Mouse (Mus musculus) hindbrain, embryonic 10.5 days (tissue): ENCODE data around the gene Tmem265. TPM values are rescaled to one million over a fixed set of nuclear protein-coding genes. Genes with fewer than 3 reads are reported as not detected.

Experiments
- DNase-seq: peaks from one replicate; pipeline ENCODE4 v3.0.0-alpha.2; 2017; ENCODE audit warnings: low spot score
- H3K27ac ChIP-seq: fragments of 300-500 bp; sonication (generic); 2 replicates; pipeline ENCODE4 v1.5.1; 2016; ENCODE audit warnings: mild to moderate bottlenecking, moderate library complexity
- H3K27me3 ChIP-seq: fragments of 300-500 bp; sonication (generic); 2 replicates; pipeline ENCODE4 v1.6.1; 2016; ENCODE audit warnings: mild to moderate bottlenecking; ENCODE audit not compliant: poor library complexity, insufficient read depth, severe bottlenecking
- H3K36me3 ChIP-seq: fragments of 300-500 bp; sonication (generic); 2 replicates; pipeline ENCODE4 v1.6.1; 2016; ENCODE audit warnings: mild to moderate bottlenecking, moderate library complexity
- H3K4me1 ChIP-seq: fragments of 300-500 bp; sonication (generic); replicated peaks from 2 replicates; pipeline ENCODE4 v1.6.1; 2016; ENCODE audit warnings: mild to moderate bottlenecking
- H3K4me3 ChIP-seq: fragments of 300-500 bp; sonication (generic); 2 replicates; pipeline ENCODE4 v1.5.1; 2016; ENCODE audit warnings: mild to moderate bottlenecking, moderate library complexity
- H3K9me3 ChIP-seq: fragments of 300-500 bp; sonication (generic); 2 replicates; pipeline ENCODE4 v1.6.1; 2016; ENCODE audit warnings: mild to moderate bottlenecking, moderate library complexity
- WGBS: fragments of 180-500 bp; shearing (Covaris S2); methylation state at CpG from one replicate; pipeline ENCODE4 v1.1.7; 2016; 5-methylcytosine and 5-hydroxymethylcytosine counted together
- polyA plus RNA-seq: library from polyadenylated mRNA; unstranded; fragments of >200 nt; fragmentation: Nextera tagmentation; extraction: Ambion mirVana; gene quantifications from 2 replicates; pipeline ENCODE4 v1.2.1, GENCODE M21; 2016

Tmem265 gene
- polyA plus RNA-seq: 7.9 and 13.7 TPM in 2 replicates

DNA sequence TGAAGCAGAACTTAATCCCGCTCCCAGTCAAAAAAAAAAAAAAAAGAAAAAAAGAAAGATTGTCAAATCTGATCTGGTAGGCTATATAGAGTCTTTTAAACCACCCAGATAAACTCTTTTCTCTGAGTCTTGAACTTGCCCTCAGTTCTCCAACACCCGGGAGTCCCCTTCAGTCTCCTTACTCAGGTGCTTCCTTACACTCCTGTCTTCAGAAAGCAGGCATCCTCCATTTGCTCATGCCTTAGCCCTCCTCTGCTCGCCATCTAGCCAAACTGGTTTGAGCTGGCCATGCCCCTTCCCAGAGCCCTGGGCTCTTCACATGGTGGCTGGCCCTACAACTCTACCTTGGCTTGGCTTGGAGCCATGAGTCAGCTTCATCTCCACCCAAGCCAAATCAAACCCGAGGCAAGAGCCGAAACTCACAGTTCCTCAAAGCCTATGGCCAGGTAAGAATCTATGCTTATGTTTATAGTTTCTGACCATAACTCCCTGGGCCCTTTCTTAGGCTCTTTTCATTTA lies at the start of gene Tmem265:
TSS of gene Tmem265 (plus strand) at position 51 of the 519 bp plus-strand sequence.
- H3K36me3 ChIP-seq: peaks cover 93% of the 10 kb centered on the region
- DNase-seq: no peak
- H3K27ac ChIP-seq: no peak within 1 kb of the TSS
- no peaks in the 10 kb centered on the region for H3K27me3 ChIP-seq
- no peaks in the 10 kb centered on the region for H3K9me3 ChIP-seq
- no peak within 1 kb of the TSS for H3K4me3 ChIP-seq
- WGBS: 93% methylated on average over 5 of the region's 5 CpGs
- H3K4me1 ChIP-seq: no peaks in the 10 kb centered on the region

DNA sequence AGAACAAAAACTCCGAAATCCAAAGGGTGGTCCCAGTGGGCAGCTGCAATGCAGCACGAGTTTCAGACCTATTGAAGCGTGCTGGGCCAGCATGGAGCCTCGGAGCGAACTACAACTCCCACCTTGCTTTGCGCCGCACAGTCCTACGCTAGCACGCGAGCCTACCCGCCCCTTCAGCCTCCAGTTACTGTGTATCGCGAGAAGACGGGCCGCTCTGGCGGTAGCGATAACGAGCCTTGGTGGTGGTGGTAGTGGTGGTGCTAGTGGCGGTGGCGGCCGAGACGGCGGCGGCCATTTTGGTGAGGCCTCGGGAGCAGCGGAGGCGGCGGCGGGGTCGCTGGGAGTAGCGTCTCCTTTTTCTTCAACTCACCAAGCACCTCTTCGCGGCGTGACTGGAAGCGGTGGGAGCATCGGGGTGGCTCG lies 49.4 kb upstream of the Tmem265 start, which contains the start of gene Srcap:
TSS of gene Srcap (plus strand) at position 176 of the 423 bp plus-strand sequence.
- peak; percentile 98 for DNase-seq
- H3K27ac ChIP-seq: peak within 1 kb of the TSS; percentile 99
- H3K36me3 ChIP-seq: peaks cover 37% of the 10 kb centered on the region
- no peaks in the 10 kb centered on the region for H3K9me3 ChIP-seq
- WGBS: under 1% methylated on average over 37 of the region's 37 CpGs
- peaks cover 26% of the 10 kb centered on the region for H3K4me1 ChIP-seq
- no peaks in the 10 kb centered on the region for H3K27me3 ChIP-seq
- peak within 1 kb of the TSS; percentile 87 for H3K4me3 ChIP-seq

DNA sequence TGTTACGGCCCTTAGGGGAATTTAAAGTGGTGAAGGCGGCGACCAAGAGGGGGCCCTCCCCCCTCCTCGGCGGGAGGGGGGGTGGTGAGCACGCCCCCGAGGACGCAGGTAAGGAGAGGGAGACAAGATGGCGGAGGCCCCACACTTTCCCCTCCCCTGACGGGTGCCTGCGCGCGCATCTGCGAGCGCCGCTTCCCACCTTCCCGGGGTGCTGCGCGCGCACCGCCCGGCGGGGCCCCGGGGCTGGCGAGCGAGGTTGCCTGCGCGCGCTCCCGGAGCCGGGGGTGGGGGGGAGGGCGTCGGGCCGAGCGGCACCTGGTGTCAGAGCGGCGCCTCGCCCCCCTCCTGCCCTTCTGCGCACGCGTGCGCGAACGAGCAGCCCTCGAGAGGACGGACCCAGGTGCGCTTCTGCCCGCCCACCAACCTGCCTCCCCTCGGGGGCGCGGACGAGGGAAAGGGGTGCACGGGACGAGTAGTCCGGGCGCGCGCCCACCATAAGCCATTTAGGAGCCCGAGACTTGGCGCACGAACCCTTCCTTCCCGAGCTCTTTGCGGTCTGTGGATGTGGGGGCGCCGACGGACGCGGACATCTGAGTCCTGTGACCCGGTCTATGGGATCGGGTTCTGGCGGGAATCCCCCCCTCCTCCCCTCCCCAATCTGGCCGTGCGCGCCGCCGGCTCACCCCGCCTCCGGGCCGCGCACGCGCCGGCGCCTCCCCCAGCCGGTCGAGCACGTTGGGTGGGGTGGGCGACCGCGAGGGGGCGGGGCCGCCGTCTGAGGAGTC lies 48.8 kb upstream of the Tmem265 start:
- Histone ChIP-seq H3K4me1 (peaks cover 26% of the 10 kb centered on the region), H3K27ac (peak overlapping the region; percentile 99), H3K9me3 (no peaks in the 10 kb centered on the region), H3K36me3 (peaks cover 43% of the 10 kb centered on the region), H3K4me3 (peak overlapping the region; percentile 87), H3K27me3 (no peaks in the 10 kb centered on the region)
- DNase-seq: peak; percentile 89
- under 1% methylated on average over 89 of the region's 93 CpGs for WGBS

- Histone ChIP-seq H3K4me3 (peak overlapping the region; percentile 87), H3K27ac (peak overlapping the region; percentile 99), H3K27me3 (no peaks in the 10 kb centered on the region), H3K4me1 (peaks cover 26% of the 10 kb centered on the region), H3K36me3 (peaks cover 49% of the 10 kb centered on the region), H3K9me3 (no peaks in the 10 kb centered on the region)
- DNase-seq: no peak
- WGBS: 54% methylated on average over 8 of the region's 8 CpGs
Observed at GRCm38 (mm10) chr7:127513016-127513390, 48.2 kb upstream of the Tmem265 start.

DNA sequence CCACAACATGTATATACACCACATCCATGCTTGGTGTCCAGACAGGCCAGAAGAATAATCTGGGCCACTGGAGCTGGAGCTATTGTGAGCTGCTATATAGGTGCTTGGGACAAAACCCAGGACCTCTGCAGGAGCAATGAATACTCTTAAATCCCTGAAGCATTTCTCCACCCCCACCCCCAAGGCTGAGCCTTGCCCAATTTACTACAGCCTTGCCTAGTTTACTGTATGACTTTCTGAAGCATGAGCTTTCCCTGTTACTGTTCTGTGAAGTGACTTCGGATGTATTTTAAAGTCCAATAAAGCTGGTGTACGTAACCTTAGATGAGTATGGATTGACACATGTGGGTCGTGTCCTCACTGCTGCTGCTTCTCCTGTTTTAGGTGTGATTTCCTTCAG lies 47.4 kb upstream of the Tmem265 start:
- WGBS: 94% methylated on average over 3 of the region's 3 CpGs
- Histone ChIP-seq H3K4me1 (peaks cover 26% of the 10 kb centered on the region), H3K27ac (no peak overlapping the region), H3K27me3 (no peaks in the 10 kb centered on the region), H3K36me3 (peaks cover 57% of the 10 kb centered on the region), H3K9me3 (no peaks in the 10 kb centered on the region), H3K4me3 (peak overlapping the region; percentile 87)
- no peak for DNase-seq

- no peak overlapping the region for H3K4me3 ChIP-seq
- no peaks in the 10 kb centered on the region for H3K27me3 ChIP-seq
- H3K27ac ChIP-seq: no peak overlapping the region
- 91% methylated on average over 7 of the region's 7 CpGs for WGBS
- no peak for DNase-seq
- H3K9me3 ChIP-seq: no peaks in the 10 kb centered on the region
- peaks cover 78% of the 10 kb centered on the region for H3K36me3 ChIP-seq
- H3K4me1 ChIP-seq: peaks cover 26% of the 10 kb centered on the region
Observed at GRCm38 (mm10) chr7:127515846-127516245, 45.3 kb upstream of the Tmem265 start.

DNA sequence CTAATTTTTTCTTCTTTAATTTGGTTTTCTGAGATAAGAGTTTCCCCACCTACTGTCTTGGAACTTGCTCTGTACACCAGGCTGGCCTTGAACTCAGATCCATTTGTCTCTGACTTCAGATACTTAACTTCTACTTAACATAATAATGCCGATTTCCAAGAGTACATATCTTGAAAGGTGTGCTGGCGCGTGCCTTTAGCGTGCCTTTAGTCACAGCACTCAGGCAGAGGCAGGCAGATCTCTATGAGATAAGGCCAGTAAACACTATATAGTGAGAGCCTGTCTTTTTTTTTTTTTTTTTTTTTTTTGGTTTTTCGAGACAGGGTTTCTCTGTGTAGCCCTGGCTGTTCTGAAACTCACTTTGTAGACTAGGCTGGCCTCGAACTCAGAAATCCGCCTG lies 44.8 kb upstream of the Tmem265 start:
- no peaks in the 10 kb centered on the region for H3K27me3 ChIP-seq
- no peak overlapping the region for H3K4me3 ChIP-seq
- H3K4me1 ChIP-seq: peaks cover 22% of the 10 kb centered on the region
- no peaks in the 10 kb centered on the region for H3K9me3 ChIP-seq
- DNase-seq: no peak
- peaks cover 83% of the 10 kb centered on the region for H3K36me3 ChIP-seq
- no peak overlapping the region for H3K27ac ChIP-seq
- 91% methylated on average over 7 of the region's 7 CpGs for WGBS

- H3K9me3 ChIP-seq: no peaks in the 10 kb centered on the region
- DNase-seq: no peak
- H3K4me1 ChIP-seq: 0 out of 2 replicates have a peak, but pooled peaks cover 3% of the 10 kb centered on the region
- no peaks in the 10 kb centered on the region for H3K27me3 ChIP-seq
- H3K36me3 ChIP-seq: peaks cover 100% of the 10 kb centered on the region
- WGBS: 99% methylated on average over 3 of the region's 3 CpGs
- no peak within 1 kb of the TSS for H3K4me3 ChIP-seq
- no peak within 1 kb of the TSS for H3K27ac ChIP-seq
Observed at GRCm38 (mm10) chr7:127519284-127519683, 41.9 kb upstream of the Tmem265 start, which contains the start of gene Gm42715. Gm42715 (plus strand) TSS chr7:127519584.

GRCm38 (mm10) chr7:127541671-127542070 lies 19.5 kb upstream of the Tmem265 start:
- Histone ChIP-seq H3K4me3 (no peak overlapping the region), H3K9me3 (no peaks in the 10 kb centered on the region), H3K36me3 (peaks cover 100% of the 10 kb centered on the region), H3K27me3 (no peaks in the 10 kb centered on the region), H3K27ac (no peak overlapping the region), H3K4me1 (no peaks in the 10 kb centered on the region)
- WGBS: 100% methylated on average over 3 of the region's 3 CpGs
- no peak for DNase-seq

DNA sequence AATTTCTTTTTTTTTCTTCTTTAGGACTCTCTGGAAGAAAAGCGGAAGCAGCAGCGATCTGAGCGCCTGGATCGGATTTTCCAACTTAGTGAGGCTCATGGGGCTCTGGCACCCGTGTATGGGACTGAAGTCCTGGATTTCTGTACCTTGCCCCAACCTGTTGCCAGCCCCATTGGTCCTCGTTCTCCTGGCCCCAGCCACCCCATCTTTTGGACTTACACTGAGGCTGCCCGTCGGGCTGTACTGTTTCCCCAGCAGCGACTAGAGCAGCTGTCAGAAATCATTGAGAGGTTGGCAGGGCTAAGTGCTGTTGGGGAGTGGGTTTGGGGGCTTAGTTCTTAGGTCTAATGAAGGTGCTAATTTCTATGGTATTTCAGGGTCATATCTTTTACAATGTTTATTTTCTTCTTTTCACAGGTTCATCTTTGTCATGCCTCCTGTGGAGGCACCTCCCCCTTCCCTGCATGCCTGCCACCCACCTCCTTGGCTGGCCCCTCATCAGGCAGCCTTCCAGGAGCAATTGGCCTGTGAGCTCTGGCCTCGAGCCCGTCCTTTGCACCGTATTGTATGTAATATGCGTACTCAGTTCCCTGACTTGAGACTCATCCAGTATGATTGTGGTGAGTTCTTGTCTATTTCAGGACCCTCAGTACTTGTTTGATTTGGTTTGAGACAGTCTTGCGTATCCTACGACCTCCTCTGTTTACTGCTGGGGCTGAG lies 11.9 kb upstream of the Tmem265 start:
- WGBS: 92% methylated on average over 15 of the region's 15 CpGs
- Histone ChIP-seq H3K27ac (no peak overlapping the region), H3K27me3 (no peaks in the 10 kb centered on the region), H3K4me1 (no peaks in the 10 kb centered on the region), H3K9me3 (no peaks in the 10 kb centered on the region), H3K4me3 (no peak overlapping the region), H3K36me3 (peaks cover 97% of the 10 kb centered on the region)
- DNase-seq: no peak

DNA sequence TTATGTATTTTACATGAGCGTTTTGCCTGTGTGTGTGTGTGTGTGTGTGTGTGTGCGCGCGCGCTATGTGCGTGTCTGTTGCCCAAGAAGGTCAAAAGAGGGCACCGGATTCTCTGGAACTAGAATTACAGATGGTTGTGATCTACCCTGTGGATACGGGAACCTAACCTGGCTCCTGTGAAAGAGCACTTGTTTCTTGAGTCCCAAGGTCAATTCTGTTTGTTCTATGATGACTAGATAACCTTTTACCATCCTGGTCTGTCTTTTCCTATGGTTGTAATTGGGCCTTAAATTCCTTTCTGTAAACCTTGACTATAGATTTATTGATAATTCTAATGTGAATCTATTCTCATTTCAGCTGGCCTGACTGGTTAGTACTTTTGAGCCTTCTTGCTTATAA lies 9.6 kb upstream of the Tmem265 start:
- peaks cover 97% of the 10 kb centered on the region for H3K36me3 ChIP-seq
- WGBS: 97% methylated on average over 8 of the region's 8 CpGs
- no peak overlapping the region for H3K4me3 ChIP-seq
- H3K9me3 ChIP-seq: no peaks in the 10 kb centered on the region
- H3K27ac ChIP-seq: no peak overlapping the region
- DNase-seq: no peak
- H3K27me3 ChIP-seq: no peaks in the 10 kb centered on the region
- no peaks in the 10 kb centered on the region for H3K4me1 ChIP-seq

DNA sequence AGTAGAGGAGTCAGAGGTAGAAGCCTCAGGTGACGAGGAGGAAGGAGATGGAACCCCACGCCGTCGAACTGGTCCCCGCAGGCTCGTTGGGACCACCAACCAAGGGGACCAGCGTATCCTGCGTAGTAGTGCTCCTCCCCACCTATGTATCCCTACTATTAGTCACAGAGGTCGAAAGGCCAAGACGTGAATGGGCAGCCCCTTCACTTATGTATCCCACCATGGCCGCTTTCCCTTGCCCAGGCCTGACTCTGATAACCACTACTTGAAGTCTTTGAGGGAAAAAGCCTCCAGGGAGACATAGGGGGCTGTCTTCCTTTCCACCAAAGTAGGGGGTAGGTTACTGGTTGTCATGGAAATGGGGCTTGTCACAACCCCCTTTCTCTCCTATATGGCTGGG lies 610 bp upstream of the Tmem265 start:
- 94% methylated on average over 11 of the region's 11 CpGs for WGBS
- Histone ChIP-seq H3K4me1 (no peaks in the 10 kb centered on the region), H3K27ac (no peak overlapping the region), H3K36me3 (peaks cover 93% of the 10 kb centered on the region), H3K27me3 (no peaks in the 10 kb centered on the region), H3K9me3 (no peaks in the 10 kb centered on the region), H3K4me3 (no peak overlapping the region)
- DNase-seq: no peak
